In the genomic region with DNA sequence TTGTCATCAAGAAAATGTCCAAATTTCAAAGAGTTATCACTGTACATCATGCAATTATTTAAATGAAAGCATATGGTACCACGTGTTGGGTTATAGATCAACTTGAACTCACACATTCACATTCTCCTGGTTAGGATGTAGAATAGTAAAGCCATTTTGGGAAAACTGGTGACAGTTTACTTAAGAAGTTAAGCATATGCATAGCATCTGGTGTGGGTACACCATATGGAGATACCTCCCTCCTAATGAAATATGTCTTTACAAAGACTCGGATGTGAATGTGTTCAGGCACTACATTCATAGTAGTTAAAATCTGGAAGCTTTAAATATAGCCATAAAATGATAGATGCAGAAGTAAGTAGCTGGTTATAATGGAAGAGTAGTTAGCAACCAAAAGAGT, we compare ENCODE assay signal across 20 mouse cellular contexts.
DNase-seq lines count a peak whose midpoint lies in the region; ATAC-seq and TF ChIP-seq lines count a peak whose summit lies in the region.
"Had no signal": no experiment of that assay in that cellular context is flagged by ENCODE, and none has a peak within 500 bp of the region (broad histone marks: within the 10 kb centered on the region; RNA-seq: fewer than 3 reads in every experiment).

No protein-coding gene starts in this region.

- no peak for ATAC-seq in forebrain, postnatal 0 days
- no peak for ATAC-seq in forebrain, embryonic 12.5 days (ENCODE audit: low FRiP score)
- no peak for ATAC-seq in inflammation-experienced regulatory T-cells, adult 6 months
- ATAC-seq: forebrain, embryonic 13.5 days; forebrain, embryonic 16.5 days had no signal

- H3K9me3 ChIP-seq in forebrain, postnatal 0 days (ENCODE audit: low read length): no peaks in the 10 kb centered on the region
- H3K9me3 ChIP-seq in forebrain, embryonic 12.5 days: no peaks in the 10 kb centered on the region
- H3K9me3 ChIP-seq: embryonic facial prominence, embryonic 10.5 days; embryonic facial prominence, embryonic 12.5 days; forebrain, embryonic 13.5 days had no signal

- H3K4me1 ChIP-seq in forebrain, postnatal 0 days (ENCODE audit: insufficient read depth): no peaks in the 10 kb centered on the region
- no peaks in the 10 kb centered on the region for H3K4me1 ChIP-seq in forebrain, embryonic 12.5 days
- H3K4me1 ChIP-seq: embryonic facial prominence, embryonic 10.5 days; embryonic facial prominence, embryonic 12.5 days; forebrain, embryonic 13.5 days had no signal

- no peak overlapping the region for H3K27ac ChIP-seq in forebrain, postnatal 0 days (ENCODE audit: low read depth, low read length)
- H3K27ac ChIP-seq in forebrain, embryonic 12.5 days: no peak overlapping the region
- H3K27ac ChIP-seq: embryonic facial prominence, embryonic 10.5 days; embryonic facial prominence, embryonic 12.5 days; forebrain, embryonic 13.5 days had no signal

- no peaks in the 10 kb centered on the region for H3K36me3 ChIP-seq in forebrain, postnatal 0 days (ENCODE audit: insufficient read depth)
- no peaks in the 10 kb centered on the region for H3K36me3 ChIP-seq in forebrain, embryonic 12.5 days (replicated peaks)
- H3K36me3 ChIP-seq: embryonic facial prominence, embryonic 10.5 days; embryonic facial prominence, embryonic 12.5 days had no signal

- no peak overlapping the region for H3K4me3 ChIP-seq in forebrain, postnatal 0 days (ENCODE audit: low read depth, low read length)
- no peak overlapping the region for H3K4me3 ChIP-seq in forebrain, embryonic 12.5 days (replicated peaks)
- H3K4me3 ChIP-seq: embryonic facial prominence, embryonic 10.5 days; embryonic facial prominence, embryonic 12.5 days; forebrain, embryonic 13.5 days had no signal

- peak; percentile 21 for DNase-seq in forebrain, postnatal 0 days
- peak; percentile 15 for DNase-seq in layer of hippocampus, adult 9-10 months (ENCODE audit: low spot score)
- no peak for DNase-seq in layer of hippocampus, adult 8-10 months (ENCODE audit: low spot score in 2 of 2)
- peak; percentile 54 for DNase-seq in brain, adult 2 months (ENCODE audit: low read depth, low spot score)
- peak; percentile 72 for DNase-seq in brain, embryonic 14.5 days (ENCODE audit: low read depth)
- no peak for DNase-seq in natural killer cell, adult 2 months (ENCODE audit: low spot score in 2 of 2)
- DNase-seq: adrenal gland, adult 2 months; adrenal gland, postnatal 10 days; adrenal gland, postnatal 25 days; cerebellum, adult 11-12 months; cerebellum, adult 2 months; cerebellum, adult 9-10 months; cerebellum, postnatal 10 days; cerebellum, postnatal 25 days had no signal

- H3K27me3 ChIP-seq in forebrain, postnatal 0 days (ENCODE audit: insufficient read depth, low read length): no peaks in the 10 kb centered on the region
- H3K27me3 ChIP-seq in forebrain, embryonic 12.5 days: no peaks in the 10 kb centered on the region
- H3K27me3 ChIP-seq: embryonic facial prominence, embryonic 12.5 days; forebrain, embryonic 13.5 days had no signal

- no peak overlapping the region for H3K4me2 ChIP-seq in forebrain, postnatal 0 days (ENCODE audit: low read depth)
- H3K4me2 ChIP-seq in forebrain, embryonic 12.5 days: no peak overlapping the region
- H3K4me2 ChIP-seq: embryonic facial prominence, embryonic 12.5 days; forebrain, embryonic 13.5 days had no signal

- TF ChIP-seq CTCF in forebrain, postnatal 0 days (IDR thresholded peaks at IDR 0.05; ENCODE audit: low read depth): no peak
- no peak for TF ChIP-seq CTCF in brain, embryonic 14.5 days (IDR thresholded peaks at IDR 0.05; ENCODE audit: borderline replicate concordance, extremely low read depth, insufficient read depth, insufficient read length)

- WGBS in forebrain, postnatal 0 days: 62% methylated on average over 2 of the region's 2 CpGs
- 79% methylated on average over 2 of the region's 2 CpGs for WGBS in forebrain, embryonic 12.5 days

- TF ChIP-seq POLR2A in brain, embryonic 14.5 days (IDR thresholded peaks at IDR 0.05; ENCODE audit: borderline replicate concordance, extremely low read depth, insufficient read depth, insufficient read length, poor library complexity, severe bottlenecking): no peak

- H3K9ac ChIP-seq in forebrain, postnatal 0 days: no peak overlapping the region
- no peak overlapping the region for H3K9ac ChIP-seq in forebrain, embryonic 12.5 days
- H3K9ac ChIP-seq: embryonic facial prominence, embryonic 12.5 days; forebrain, embryonic 13.5 days had no signal

Comparison
In these comparisons a context has a peak if more than half of its experiments do, and no peak if none do; other contexts are left out.
1. DNase-seq: peak in forebrain, postnatal 0 days (single experiment), layer of hippocampus, adult 9-10 months (single experiment), brain, adult 2 months (single experiment) and brain, embryonic 14.5 days (single experiment); none in layer of hippocampus, adult 8-10 months (0 of 2) and natural killer cell, adult 2 months (0 of 2).